Mouse (Mus musculus) thymus, postnatal 4 days (tissue): Measurements from ENCODE around the gene Tgfbr3l.

Experiments used
- DNase-seq: peaks from one replicate; pipeline ENCODE4 v3.0.0; 2021

The Tgfbr3l gene

DNA sequence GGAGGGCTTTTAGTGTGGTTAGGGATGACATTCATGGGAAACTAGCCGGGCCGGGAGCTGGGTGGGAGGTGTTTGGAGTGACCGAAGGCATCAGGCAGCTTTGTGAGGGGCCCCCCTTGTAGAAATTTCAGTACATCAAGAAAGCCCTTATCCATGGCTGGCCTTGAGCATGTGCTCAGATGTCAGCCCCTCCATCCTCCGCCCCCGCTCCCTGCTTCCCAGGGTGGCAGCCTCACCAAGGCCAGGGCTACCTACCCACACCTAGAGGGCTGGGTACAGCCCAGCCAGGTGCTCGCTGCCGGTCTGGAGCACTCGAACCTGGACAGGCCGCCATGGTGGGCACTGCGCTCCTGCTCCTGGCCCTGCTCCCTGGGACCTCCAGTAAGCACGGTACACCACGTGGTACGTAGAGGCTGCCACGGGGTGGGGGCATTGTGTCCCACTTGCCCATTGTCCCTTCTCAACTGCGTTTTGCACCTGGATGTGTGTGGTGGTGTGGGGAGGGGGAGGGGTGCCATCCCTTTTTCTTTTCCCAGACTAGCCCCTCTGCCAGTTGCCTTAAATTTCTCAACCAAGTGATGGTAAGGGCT is at the start of gene Tgfbr3l:
Gene Tgfbr3l, plus strand, starts transcription at position 264 of the 590 bp plus-strand sequence.
- DNase-seq, result no peak

DNA sequence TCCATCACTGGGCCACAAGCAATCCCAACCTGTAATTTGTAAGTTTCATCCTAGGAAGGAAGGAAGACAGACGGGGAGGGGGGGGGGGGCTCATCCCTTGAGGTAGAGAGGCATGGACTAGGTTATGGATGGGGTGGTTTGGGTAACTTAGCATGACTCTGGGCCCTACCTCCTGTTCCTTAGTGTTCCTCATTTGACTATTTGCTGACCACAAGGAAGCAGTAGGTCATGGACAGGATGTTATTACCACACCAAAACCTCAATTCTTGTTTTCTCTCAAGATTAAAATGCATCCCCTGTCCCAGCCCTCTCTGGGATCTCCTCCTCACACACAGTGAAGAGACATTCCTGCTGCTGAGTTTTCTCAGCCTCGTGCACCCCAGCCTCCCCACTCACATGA is 46.7 kb upstream of the Tgfbr3l start:
- no peak for DNase-seq

DNA sequence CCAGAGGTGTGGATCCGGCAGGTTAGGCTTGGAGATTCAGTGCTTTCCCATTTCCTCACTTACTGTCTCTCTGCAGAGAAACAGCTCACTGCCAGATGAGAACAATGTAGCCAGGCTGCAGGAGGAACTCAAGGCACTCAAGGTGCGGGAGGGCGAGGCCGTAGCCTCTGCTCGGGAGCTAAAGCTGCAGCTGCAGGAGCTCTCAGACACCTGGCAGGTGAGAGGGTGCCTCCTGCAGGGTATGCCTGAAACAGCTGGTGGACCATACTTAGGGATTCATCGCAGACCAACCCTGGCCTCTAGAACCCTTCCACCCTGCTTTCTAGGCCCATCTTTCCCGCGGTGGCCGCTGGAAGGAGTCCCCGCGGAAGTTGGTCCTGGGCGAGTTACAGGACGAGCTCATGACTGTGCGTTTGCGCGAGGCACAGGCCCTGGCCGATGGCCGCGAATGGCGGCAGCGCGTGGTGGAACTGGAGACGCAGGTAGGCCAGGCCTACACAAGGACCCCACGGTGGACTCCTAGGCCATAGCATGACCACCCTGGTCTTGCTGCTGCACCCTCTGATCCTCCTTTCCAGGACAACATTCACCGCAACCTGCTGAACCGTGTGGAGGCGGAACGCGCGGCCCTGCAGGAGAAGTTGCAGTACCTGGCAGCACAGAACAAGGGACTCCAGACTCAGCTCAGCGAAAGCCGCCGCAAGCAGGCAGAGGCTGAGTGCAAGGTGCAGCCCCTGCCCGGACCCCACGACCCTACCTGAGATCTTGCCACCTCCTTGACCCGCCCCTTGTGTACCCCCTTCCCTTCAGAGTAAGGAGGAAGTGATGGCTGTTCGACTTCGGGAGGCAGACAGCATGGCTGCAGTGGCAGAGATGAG is 42.5 kb upstream of the Tgfbr3l start:
- peak; percentile 45 for DNase-seq

DNA sequence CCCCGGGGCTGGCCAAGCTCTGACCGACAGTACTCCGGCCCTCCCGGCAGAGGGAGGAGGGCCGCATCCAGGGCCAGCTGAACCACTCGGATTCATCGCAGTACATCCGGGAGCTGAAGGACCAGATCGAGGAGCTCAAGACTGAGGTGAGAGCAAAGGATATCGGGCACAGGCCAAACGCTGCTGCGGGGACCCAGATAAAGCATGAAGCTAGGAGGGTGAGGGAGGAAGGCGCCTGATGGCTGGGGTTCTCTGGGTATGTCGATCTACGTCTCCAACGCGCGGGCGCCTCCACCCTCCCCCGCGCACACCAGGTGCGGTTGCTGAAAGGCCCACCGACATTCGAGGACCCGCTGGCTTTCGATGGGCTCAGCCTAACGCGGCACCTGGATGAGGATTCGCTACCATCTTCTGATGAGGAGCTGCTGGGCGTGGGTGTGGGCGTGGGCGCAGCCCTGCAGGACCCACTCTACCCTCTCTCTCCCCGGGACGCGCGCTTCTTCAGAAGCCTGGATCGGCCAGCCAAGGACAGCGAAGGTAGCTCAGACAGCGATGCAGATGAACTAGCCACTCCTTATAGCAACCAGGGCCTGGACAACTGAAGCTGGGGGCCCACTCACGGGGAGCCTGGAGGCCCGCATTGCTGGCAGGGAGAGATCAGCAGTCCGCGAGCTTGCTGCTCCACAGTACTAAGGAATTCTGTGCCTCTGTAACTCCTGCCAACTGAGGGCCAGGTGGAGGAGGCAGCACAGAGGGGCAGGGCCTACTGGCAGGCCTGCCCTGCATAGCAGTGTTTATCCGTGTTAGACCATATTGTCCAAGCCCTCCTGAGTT is 41.6 kb upstream of the Tgfbr3l start:
- peak; percentile 33 for DNase-seq

DNA sequence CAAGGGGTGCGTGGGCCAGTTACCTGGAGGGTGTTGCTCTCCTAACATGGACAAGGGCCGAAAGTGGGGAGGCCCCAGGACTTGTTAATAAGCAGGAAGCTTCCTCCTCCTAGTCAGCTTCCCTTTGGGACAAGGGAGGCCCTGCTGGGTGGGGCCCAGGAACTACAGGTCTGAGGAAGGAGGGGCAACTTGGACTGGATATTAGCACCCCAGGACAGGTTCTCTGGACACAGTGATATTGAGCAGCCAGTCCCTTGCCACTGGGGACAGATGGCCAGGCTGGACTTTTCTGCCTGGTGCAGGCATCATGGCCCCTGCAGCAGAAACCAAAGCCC is 41.0 kb upstream of the Tgfbr3l start:
- DNase-seq, result no peak

DNA sequence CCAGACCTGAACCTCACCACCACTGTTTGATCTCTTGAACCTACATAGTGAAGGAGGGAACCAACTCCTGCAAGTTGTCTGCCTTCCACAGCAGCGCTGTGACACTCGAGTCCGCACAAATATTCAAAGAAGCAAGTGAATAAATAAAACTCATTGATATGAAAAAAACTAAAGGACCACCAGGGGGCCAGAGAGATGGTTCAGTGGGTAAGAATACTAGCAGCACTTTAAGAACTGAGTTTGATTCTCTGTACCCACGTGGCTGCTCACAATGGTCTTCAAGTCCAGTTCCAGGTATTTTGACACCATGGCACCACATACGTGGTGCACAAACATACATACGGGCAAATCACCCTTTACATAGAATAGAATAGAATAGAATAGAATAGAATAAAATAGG is 36.9 kb upstream of the Tgfbr3l start:
- DNase-seq, result no peak

DNA sequence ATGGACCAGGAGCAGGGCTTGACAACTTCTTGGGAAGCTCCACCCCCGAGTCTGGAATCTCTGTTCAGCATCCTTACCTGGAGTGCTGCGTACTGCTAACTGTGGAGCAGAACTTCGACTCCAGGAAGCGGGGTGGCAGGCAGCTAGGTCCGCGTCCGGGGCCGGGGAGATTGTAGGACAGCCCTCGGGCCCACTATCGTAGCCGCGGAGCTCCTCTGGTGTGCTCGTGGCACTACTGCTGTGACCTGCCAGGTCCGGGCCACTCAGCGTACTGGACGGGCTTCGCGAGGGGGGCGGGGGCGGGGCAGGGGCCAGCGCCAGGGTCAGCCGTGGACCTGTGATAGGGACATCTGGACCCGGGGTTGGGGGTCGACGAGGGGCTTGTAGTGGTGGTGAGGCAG is 35.2 kb upstream of the Tgfbr3l start:
- peak; percentile 42 for DNase-seq

DNA sequence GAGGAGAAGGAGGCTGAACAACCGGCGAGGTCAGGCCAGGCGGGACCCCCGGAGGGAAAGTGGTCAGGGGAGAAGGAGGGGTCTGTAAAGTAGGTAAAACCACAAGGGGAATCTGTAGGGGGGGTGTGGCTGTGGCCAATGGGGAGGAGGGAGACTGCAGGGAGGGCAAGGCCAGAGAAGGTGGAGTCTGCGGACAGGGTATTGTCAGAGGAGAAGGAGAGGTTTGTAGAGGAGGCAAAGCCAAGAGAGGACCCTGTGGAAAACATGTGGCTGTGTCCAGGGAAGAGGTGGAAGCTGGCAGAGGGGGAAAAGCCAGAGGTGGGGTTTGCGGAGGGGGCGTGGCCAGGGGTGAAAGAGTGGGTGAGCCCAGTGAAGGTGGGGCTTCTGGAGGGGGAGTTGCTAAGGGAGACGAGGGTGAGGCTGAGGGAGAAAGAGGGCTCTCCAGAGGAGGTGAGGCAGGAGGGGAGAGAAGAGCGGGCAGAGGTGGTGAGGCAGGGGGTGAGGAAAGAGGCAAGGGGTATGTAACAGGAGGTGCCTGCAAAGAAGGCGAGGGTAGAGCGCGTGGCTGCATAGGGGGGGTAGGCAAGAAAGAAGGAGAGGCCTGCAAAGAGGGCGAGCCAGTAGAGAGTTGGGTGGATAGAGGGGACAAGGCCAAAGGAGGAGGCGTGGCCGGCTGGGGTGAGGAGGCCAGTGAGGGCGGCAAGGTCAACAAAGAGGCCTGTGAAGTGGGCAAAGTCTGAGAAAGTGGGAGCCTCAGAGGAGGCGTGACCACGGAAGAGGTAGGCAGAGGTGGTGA is 34.6 kb upstream of the Tgfbr3l start:
- DNase-seq, result peak; percentile 73

DNA sequence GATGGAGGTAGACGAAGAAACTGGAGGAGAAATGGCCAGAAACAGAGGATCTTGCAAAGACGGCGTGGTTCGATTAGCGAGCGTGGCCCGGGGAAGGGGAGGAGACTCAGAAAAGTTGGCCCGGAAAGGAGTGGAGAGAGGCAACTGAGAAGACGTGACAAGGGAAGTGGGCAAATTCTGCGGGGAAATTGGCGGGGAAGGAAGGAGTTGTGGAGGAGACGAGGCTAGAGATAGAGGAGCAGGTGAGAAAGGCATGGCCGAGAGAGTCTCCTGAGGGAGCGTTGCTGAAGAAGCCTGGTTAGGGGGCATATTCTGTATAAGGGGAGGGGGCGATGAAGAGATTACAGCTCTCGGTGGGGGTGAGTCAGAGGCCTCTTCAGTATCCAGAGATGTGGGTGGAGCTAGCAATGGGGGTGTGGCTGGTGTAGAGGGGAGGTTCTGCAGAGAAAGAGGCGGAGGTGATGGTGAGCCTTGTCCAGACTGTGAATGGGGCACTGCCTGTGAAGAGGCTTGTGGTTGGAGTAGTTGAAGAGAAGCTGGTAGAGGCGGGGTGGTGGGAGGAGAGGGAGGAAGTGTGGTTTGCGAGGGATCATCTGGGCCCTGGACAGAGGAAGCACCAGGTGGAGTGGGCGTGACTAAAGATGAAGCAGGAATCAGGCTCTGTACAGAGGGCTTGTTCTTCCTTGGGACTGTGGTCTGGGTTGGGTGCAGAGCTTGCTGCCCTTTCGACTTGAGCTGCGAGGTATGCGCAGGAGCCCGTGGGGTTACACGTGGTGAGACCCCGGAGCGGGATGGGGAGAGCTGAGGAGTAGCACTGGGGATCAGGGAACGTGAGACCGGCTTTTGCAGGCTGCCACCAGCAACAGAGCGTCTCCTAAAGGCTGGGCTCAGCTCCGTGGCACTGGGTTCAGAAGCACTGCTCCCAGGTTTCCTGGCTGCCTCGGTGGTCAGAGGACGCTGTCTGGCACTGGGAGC is 33.7 kb upstream of the Tgfbr3l start:
- DNase-seq, result peak; percentile 70

DNA sequence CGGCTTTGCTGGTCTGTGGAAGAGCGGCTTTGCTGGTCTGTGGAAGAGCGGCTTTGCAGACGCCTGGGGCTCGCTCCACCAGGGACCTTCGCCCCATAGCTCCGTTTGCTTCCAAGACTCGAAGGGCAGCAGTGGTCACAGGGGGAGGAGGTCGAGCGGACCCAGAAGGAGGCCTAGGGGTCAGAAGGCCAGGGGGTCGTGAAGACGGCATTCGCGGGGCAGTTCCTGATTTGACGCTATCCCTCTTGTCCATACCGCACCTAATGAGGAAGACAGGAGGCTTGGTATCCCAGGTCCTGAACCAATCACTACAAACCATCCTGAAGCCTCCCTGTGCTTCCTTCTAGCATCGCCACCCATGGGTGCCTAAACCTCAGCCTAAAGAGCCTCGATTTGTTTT is 31.7 kb upstream of the Tgfbr3l start:
- DNase-seq, result no peak

DNA sequence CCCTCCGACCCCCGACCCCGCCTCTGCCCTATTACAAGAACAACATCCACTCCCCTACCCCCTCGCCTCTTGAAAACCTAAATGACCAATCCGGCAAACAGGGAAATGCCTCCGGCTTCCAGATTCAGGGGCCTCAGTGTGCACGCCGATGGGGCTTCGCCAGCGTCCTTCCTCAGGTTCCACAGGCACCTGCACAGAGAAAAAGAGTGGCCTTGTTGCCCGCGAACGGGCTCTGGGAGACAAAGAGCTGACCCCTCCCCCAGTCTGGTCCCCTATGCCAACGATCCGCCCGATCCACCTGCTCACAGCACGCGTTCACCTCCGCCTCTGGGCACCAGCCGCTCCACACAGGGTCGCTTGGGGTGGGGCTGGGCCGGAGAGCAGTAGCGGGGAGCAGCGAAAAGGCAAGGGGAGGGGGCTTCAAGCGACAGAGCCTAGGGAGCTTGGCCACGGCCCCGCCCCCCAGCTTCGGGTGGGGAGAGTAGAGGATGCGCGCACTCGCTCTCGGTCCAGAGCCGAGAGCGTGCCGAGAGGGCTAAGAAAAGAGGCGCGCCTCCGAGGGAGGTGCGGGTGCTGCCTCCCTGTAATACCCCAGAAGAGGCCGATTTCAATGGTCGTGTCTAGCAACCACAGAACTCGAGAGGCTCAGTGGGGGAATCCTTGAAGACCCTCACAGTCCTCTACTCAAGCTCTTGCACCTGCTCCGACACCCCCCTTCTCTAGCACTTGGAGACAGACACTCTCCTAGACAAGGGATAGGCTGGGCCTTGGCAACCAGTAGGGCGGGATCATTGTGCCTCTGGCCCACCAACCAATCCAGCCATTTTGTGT is 31.0 kb upstream of the Tgfbr3l start, which contains the start of gene Prr36:
Gene Prr36, minus strand, starts transcription at position 669 of the 831 bp plus-strand sequence.
- DNase-seq, result peak; percentile 52

DNA sequence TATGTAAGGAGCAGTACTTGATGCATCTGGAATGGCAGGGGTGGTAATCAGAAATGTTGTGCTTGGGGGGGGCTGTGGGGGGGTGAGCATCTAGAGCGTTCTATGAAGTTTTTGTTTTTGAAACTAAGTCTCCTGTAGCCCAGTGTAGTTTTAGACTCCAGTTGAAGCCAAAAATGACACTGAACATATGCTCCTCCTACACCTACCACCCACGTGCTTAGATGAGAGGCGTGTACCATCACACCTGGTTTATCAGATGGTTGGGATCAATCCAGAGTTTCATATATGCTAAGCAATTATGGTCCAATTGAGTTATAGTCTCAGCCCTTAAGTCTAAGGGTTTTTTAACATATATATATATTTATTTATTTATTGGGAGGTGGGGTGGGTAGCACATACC is 28.4 kb upstream of the Tgfbr3l start:
- no peak for DNase-seq

DNA sequence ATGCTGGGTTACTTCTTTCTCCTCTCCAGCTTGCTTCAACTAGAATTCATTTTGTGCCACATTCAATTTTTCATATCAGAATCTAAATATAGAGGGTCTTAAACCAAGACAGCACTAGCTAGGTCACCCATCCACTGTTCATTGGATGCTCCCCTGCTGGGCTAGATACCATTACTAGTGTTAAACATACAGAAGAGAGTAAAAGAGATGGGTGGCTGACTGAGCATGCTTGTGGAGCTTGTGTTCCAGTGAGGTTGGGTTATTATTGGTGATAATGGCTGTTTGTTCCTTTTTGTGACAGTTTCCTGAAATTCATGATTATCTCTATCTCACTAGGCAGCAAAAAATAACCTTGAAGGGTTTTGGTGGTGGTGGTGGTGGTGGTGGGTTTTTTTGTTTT is 26.0 kb upstream of the Tgfbr3l start:
- no peak for DNase-seq

DNA sequence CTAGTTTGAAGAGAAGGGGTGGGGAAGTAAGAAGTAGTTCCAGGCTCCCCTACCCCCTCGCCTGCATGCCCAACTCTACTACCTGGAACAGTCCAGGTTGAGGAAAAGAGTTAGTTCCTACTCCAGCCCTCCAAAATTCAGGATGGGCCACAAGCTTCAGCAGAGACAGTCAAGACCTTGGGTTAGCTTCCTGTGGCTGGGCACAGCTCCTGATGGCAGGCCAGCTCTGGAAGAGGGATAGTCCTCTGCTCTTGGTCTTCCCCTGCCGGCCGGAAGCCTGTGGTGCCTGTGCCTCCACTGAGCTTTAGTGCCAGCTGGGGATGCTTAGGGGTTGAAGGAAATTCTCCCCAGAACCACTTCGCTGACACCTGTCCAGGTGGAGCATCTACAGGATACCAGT is 21.7 kb upstream of the Tgfbr3l start:
- DNase-seq, result no peak

DNA sequence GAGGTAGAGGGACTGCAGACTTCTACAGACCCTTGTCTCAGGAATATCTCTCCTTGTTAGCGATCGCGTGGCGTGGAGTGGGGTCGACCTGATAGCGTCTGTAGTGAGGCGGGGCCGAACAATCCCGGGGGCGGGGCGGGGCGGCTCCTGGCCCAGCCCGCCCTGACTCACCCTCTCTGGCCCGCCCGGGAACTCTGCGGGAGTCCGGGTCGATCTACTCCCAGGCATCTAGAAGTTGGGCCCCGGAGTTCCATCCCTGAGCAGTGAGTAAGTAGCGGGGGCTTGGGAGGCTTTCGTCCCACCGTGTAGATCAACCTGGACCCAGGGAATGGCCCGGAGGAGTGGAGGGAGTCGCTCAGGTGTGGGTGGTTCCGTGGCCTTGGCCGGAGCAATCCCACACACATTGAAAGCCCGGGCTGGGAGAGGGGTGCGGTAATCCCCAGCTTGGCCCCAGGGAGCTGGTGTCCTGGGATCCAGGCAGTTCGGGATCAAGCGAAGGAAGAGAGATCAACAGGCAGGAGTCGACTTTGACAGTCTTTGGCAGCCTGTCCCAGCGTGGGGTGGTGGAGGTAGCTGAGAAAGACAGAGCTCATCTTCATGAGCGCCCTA is 21.2 kb upstream of the Tgfbr3l start, which contains the start of gene Lrrc8e:
Gene Lrrc8e, plus strand, starts transcription at position 89 of the 609 bp plus-strand sequence.
- no peak for DNase-seq

DNA sequence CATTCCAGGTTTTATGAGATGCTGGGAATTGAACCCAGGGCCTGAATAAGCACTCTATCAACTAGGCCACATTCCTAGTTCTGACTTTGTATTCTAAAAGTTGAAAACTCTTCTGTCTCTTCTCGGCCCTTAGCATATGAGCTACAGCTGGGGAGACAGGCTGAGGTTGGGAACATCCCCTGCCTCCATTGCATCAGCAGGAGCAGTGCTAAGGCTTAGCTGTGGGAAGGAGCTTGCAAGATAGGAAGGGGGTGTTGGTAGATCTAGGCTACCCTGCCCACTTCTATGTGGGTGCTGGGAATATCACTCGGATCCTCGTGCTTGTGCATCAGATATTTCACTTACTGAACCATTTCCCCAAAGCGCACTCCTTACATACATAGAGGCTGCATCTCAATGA is 20.1 kb upstream of the Tgfbr3l start:
- DNase-seq, result no peak

DNA sequence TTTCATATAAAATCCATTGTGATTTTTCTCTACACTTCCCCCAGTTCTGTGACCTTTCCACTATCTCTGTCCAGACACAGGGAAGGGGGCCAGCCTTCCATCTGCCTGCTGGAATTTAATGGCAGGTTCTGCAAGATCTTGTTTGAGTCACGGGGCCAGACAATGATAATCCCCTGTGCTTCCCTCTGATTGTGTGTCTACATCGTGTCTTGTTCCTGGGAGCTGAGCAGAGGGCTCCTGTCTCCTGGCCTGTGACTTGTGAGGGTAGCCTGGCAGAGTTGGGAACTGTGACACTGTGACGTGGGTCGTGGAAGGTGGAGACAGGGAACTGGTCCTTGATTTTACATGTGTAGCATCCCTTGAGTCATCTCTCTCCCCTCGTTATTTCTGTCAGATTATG is 18.2 kb upstream of the Tgfbr3l start:
- DNase-seq, result no peak

DNA sequence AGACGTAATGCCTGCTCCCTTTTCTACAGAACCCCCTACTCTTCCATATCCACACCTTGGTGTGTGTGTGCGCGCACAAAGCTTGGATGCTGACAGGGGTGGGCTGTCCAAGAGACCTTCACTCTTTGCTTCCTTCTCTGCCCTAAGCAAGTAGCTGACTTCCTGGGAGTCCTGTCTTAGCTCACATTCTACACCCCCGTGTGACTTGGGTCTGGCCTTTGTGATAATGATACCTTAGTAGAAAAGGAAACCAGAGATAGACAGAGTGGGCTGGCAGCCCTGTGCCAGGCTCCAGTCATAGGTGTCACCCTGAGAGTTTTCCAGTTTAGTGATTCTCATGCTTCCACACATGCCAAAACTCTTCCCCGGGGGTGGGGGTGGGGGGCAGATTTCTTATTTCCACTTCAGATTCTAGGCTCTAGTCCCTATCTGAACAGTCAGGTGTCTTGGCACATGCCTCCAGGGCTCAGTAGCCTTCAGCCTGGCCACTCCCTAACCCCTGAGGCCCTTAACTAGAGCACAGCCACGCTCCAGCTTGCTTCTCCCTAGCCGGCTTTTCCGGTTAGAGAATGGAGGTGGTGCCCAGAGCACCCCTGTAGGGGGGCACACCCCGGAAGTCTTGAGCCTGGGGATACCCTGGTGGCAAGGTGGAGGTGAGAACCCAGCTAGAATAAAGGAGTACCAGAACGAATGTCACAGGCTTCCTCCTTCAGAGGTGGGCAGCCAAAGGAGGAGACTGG is 17.2 kb upstream of the Tgfbr3l start:
- no peak for DNase-seq

DNA sequence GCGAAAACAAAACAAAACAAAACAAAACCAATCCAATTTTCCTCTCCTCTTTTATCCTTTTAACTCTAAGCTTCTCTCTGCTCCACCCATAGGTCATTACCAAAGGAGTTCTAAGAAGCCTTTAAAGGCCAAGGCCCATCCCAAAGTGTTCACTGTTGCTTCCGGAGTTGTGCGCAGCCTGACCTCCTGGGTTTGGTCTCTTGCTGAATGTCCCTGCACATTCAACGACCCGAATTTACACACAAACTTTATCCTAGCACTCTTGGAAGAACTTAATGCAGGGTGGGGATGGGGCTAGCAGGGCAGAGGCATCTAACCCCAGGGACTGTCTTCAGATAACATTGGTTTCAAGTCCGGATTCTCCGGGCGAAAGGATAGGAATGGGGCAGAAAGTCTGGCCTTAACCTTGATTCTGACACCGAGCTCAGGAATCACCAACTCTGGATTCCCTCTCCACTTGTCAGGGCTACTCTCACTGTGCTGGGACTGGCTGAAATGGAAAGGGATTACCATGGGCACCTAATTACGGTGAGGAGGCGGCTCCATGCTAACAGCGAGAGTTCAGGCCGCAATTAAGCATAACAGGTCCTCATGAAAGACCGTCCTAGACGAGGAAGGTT is 10.1 kb upstream of the Tgfbr3l start:
- no peak for DNase-seq
